Mouse (Mus musculus) gastrocnemius, postnatal 36 days (tissue): ENCODE data around the gene Arl3. TPM values are rescaled to one million over a fixed set of nuclear protein-coding genes. Genes with fewer than 3 reads are reported as not detected.
"Not testable (repeated sequence)": the region's sequence is repeated elsewhere in the genome, so short reads cannot be mapped to it uniquely, and the experiment has no call there.

Experiments used
- DNase-seq, 2 experiments: peaks; one replicate each; pipeline ENCODE4 v3.0.0; 2022
- intact Hi-C: fragments of 180-260 bp; cut with DNase I; formaldehyde crosslinking; loops from one replicate; pipeline ENCODE4 v1.15.1; 2025
- total RNA-seq, 2 experiments: library from RNA; stranded (reverse); gene quantifications; 2 replicates each; pipeline ENCODE4 v1.2.3; 2021

Arl3 gene
- total RNA-seq, 2 experiments from 2014 or later, result 44.6 to 60.8 TPM

DNA sequence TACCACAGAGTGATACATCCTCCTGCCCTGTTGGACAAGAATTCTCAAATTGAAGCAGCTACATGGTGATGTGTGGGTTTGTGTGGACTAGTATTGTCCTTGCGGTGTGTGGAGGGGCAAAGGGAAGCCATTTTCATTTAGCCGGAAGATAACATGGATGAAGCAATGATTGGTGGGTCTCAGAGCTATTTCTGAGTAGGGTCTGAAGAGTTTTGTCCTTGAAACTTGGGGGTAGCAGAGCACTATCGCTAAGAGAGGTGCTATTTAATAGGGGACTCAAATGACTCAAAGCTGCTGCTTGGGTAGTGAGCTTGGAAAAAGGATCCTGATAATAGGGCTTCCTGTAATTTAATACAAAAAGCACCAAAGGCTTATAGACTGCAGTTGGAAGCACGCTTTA lies 25.2 kb upstream of the Arl3 start:
- intact Hi-C loops, result loop anchor here (10.0 kb wide), 2 partner anchors 267 to 367 kb away; no protein-coding TSS in a partner anchor
- DNase-seq, result no peak

- intact Hi-C loops, result loop anchor here (10.0 kb wide), 2 partner anchors 272 to 372 kb away; no protein-coding TSS in a partner anchor
- DNase-seq, result no peak
These were observed 19.9 kb upstream of the Arl3 start for GRCm38 (mm10) chr19:46592751-46593439.

DNA sequence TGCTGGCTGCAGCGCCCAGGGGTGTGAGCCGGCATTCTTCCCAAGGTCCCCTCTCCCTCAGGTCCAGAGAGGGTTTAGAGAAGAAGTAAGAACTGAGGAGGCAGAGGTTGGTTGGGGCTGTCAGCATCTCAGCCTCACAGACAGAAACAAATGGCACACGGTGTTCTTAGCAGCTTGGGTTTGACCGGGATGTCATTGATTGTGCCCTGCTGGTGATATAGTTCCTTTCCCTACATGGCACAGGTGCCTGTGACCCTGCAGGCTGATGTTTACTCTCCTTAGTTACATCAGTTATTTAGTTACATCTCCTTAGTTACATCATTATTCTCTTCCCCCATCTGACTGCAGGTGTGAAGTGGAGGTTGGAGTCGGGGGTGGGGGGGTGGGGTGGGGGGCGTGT lies 18.6 kb upstream of the Arl3 start:
- intact Hi-C loops, result loop anchor here (10.0 kb wide), 2 partner anchors 273 to 373 kb away; no protein-coding TSS in a partner anchor
- no peak for DNase-seq

DNA sequence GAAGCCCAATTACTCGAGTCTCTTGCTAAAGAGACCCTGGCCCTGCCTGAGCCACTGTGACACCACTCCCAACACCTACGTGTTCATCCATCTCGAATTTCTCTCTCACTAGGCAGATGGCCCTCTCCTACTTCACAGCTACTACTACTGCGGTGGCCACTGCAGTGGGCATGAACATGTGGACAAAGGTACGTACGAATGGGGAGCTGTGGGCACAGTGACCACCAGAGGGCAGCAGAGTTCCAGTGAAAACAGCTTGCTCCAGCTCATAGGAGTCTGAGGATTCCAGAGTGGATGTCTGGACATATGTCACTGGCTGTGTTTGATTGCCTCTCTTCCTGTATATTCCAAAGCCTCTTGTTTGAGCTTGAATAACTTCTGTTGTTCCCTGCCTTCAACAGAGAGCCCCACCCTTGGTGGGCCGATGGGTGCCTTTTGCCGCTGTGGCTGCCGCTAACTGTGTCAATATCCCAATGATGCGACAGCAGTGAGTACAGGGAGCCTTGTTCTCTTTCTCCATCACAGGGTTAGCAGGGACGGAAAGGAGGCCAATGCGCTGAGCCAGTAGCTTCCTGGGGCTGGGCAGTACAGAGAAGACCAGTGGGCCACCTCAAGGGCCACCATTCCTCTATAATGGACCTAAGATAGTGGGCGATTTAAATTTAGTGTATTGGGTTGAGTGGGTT lies 15.0 kb upstream of the Arl3 start:
- intact Hi-C loops, result loop anchor here (1.0 kb wide), 1 partner anchor 155 kb away; no protein-coding TSS in a partner anchor
- DNase-seq, result peak; percentile 75 to 80

DNA sequence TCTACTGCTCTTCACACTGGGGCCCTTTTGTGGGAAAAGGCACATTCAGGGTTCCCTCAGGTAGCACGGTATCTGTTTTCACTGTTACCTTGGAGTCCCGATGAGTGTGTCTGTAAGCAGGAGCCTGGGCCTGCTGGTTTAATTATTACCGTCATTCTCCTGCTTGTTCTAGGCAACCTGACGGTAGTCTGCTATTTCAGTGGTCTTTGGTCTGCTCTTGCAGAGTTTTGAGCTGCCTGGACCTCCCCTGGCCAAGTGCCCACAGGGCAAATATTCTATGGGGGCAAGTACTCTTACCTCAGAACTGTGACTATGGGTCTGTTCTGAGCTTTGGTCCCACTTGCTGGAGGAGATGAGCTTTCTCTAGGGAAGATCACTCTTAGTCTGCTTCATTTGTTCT lies 2.2 kb upstream of the Arl3 start:
- no peak for DNase-seq
- intact Hi-C loops, result no loop called here

GRCm38 (mm10) chr19:46573990-46574389 lies 992 bp upstream of the Arl3 start:
- no peak for DNase-seq
- intact Hi-C loops, result no loop called here

GRCm38 (mm10) chr19:46572548-46572947 lies 450 bp downstream of the Arl3 start:
- intact Hi-C loops, result no loop called here
- no peak for DNase-seq

GRCm38 (mm10) chr19:46571878-46572244 lies 1.1 kb downstream of the Arl3 start:
- intact Hi-C loops, result no loop called here
- no peak for DNase-seq

GRCm38 (mm10) chr19:46571211-46571877 lies 1.7 kb downstream of the Arl3 start:
- intact Hi-C loops, DNase-seq: not testable (repeated sequence)

- intact Hi-C loops, result loop anchor here (5.0 kb wide), 1 partner anchor 62 kb away; the partner anchor contains the start of gene Trim8
- no peak for DNase-seq
These were observed 8.9 kb downstream of the Arl3 start for GRCm38 (mm10) chr19:46564043-46564462.

- intact Hi-C loops, result loop anchor here (5.0 kb wide), 1 partner anchor 61 kb away; the partner anchor contains the start of gene Trim8
- no peak for DNase-seq
These were observed 9.4 kb downstream of the Arl3 start for GRCm38 (mm10) chr19:46563603-46564002.

DNA sequence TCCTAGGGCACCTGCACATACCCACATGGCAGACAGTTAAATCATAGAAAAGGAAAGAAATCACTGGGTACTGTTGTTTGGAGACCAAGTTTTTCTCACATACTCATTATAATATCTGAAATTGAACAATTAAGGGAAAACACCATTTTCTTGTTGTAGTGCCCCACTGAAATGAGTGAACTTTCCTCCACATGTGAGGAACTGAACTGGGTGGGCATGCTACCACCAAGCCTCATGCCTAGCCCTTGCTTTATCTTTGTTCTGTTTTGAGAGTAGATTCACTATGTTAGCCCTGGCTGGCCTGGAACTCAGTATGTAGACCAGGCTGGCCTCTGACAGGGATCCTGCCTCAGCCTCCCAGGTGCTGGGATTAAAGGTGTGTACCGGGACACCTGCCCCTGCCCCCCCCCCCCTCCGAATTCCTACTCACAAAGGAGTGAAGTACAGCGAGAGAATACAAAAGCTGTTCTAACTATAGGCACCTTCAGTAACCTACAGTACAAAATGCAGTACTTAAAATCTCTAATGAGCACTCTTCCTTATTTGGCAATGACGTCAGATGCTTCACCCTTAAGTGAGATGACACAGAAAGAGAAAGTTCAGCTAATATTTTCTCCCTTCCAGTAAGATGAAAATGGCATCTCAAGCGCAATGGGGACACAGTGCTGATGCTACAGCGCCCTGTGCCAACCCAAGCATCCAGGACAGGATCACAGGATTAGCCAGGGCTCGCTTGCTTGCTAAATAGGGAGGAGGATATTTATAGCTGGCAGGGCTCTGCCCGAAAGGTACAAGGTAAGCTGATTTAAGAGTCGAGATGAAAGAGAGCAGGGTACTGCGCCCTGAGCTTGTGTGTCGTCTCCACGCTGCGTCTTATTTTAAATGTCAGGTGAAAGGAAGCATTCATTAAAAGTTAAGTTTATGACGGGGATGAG lies 10.2 kb downstream of the Arl3 start:
- intact Hi-C loops, result loop anchor here (5.0 kb wide), 1 partner anchor 61 kb away; the partner anchor contains the start of gene Trim8
- no peak for DNase-seq

DNA sequence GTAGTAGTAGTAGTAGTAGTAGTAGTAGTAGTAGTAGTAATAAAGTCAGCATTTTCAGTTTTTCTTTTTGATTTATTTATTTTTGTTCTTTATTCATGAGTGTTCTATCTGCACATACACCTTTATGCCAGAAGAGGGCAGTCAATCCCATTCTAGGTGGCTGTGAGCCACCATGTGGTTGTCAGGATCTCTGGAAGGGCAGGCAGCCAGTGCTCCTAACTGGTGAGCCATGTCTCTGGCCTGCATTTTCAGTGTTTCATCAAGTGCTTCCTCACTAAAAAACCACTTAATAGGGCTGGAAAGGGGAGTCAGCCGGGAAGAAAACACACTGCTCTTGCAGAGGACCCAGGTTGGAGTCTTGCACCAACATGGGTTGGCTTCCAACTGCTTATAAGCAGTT lies 10.9 kb downstream of the Arl3 start:
- intact Hi-C loops, result loop anchor here (5.0 kb wide), 1 partner anchor 60 kb away; the partner anchor contains the start of gene Trim8

GRCm38 (mm10) chr19:46558631-46559030 lies 14.4 kb downstream of the Arl3 start:
- intact Hi-C loops, result no loop called here
- DNase-seq, result no peak

More for the DNA sequence above, 10.9 kb downstream of the Arl3 start:
- DNase-seq, result peak; percentile 49 to 66

GRCm38 (mm10) chr19:46558009-46558408 lies 15.0 kb downstream of the Arl3 start:
- no peak for DNase-seq
- intact Hi-C loops, result no loop called here

GRCm38 (mm10) chr19:46553541-46553955 lies 19.4 kb downstream of the Arl3 start:
- intact Hi-C loops, result no loop called here
- no peak for DNase-seq

DNA sequence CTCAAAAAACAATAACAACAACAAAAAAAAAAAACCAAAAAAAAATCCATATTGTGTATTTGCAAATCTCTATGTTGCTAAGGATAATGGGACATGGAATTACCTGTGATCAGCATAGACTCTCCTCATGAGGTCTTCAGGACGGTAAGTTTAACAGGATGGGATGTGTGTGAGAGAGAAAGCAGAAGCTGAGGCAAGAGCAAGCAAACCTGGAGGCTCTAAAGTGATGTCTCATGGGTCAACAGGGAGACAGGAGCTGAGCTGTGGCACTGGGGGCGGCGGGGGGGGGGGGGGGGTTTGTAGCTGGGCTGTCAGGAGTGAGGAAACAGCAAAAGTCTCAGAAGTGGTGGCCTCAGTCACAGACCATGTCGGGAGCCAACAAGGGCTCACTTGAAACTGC lies 20.5 kb downstream of the Arl3 start:
- intact Hi-C loops, result no loop called here

GRCm38 (mm10) chr19:46550385-46550784 lies 22.6 kb downstream of the Arl3 start:
- intact Hi-C loops, result no loop called here
- no peak for DNase-seq

More for the DNA sequence above, 20.5 kb downstream of the Arl3 start:
- no peak for DNase-seq

DNA sequence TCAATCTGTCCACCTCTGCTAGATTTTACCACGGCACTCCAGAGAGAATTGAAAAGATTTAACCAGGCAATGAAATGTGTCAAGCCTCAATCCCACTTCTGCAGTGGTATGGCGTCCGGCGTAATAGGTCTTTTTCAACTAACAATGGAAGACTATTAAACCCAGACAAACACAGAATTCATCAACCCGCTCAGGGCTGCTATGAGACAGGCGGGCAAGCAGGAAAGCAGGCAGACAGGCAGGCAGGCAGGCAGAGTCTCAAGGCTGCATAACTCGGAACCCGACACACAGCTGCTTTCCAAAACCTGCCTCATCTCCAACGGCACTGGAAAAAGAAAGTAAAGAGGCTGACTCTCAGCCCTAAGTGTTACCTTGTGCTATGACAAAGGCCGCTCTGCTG lies 24.9 kb downstream of the Arl3 start:
- intact Hi-C loops, result no loop called here
- DNase-seq, result no peak

DNA sequence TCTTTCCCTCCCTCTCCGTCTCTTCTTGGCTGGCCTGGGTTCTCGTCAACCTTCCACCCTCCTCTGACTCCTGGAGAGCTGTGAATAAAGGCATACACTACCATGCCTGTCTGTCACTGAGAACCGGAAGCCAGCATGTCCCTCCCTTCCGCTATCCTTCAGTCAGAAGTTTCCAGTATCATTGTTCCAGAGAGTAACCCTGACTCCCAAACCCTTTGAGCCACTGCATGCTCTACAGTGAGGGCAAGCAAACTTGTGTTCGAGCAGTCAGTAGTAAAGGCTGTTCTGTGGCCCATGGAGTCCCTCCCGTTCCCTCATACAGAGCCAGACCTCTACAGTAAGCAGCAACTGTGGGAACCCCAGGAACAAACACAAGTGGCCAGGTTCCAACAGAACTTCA lies 25.4 kb downstream of the Arl3 start:
- intact Hi-C loops, result no loop called here
- no peak for DNase-seq
